Mouse (Mus musculus) forelimb bud, embryonic 11.5 days (tissue): ENCODE data around the gene Car5b.
A peak's percentile ranks its signal among the peaks of the same experiment; 100 is the strongest.

Source experiments
- DNase-seq: peaks from one replicate; pipeline ENCODE4 v3.0.0-alpha.2; 2012; ENCODE audit warnings: low read depth, low spot score

Gene Car5b

DNA sequence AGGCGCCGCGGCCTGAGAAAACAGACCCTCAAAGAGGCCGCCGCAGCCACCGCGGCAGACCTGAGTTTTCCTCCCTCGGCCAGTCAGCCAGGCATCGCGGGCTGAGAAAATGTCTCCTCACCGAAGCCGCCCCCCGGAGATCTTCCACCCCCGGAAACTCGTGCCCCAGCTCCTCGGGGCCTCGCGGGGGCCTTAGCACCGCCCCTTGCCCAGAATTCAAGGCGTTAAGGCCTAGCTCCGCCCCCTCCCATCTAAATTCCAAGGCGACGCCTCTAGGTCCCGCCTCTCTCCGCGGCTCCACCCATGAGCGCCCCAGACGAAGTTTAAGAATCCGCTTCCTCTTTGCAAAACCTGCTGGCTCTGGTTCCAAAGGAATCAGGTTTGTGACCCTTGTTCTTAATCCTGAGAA, 69.3 kb downstream of the Car5b start, which contains the start of gene Zrsr2:
Gene Zrsr2, minus strand, starts transcription at position 195 of the 409 bp plus-strand sequence.
- DNase-seq: peak; percentile 87

DNA sequence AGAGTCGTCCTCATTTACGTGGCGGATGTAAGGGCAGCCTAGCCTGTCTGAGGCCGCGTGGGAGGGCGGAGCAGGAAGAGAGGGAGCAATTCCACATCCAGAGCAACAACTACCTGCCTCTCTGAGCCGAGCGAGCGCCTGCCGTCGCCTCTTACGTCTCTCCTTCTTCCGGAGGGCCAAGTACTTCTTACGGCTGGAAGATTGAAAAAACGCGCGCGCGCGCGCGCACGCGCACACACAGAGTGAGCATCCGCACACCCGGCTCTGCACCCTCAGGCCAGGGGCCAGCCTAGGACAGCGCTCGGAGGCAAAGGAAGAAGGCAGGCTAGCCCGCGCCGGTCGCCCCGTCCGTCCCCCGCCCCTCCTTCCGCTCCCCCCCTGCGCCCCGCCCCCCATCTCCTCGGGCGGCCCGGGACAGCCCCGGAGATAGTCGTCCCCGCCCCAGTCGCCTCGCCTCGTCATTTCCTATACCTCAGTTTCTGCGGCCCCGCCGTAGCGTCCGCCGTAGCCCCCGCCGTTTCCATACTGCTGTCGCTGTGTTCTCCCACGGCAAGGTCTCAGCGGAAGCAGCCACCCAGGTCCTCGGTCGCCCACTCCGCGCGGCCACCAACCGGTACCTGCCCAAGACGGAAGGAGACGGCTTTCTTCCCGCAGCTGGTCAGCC, 69.9 kb downstream of the Car5b start:
- peak; percentile 57 for DNase-seq

DNA sequence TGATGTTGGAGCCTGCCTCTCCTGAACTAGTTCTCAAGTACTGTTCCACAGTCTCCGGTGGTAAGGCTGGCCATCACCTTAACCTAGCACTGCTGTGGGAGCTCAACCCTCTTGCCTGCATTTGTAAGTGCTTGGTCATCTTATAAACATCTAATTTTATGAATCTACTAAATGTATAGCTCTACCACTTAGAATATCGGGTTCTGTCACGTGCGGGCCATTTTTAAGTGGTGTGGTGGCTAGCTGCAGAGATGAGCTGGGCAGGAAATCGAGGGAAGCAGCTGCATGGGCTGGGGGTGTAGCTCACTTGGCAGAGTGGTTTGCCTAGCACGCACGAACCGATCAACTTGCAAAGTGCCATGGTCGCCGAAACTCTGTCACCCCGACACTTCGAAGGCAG, 70.4 kb downstream of the Car5b start:
- DNase-seq: no peak

DNA sequence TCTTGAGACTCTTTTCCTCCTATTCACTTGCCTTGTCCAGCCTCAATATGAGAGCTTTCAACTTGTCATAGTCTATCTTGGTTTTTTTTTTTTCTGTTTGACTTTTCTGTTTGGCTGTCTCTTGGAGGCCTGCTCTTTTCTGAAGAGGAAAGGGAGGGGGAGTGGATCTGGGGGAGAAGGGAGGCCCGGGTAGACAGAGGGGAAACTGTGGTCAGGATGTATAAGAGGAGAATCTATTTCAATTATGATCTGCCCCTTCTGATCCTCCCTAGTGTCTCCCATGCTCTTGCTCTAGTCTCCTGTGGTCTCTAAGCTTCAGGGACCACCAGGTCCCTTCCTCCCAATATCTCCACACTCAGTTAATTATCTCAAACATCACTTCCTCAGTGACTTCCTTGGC, 76.2 kb downstream of the Car5b start:
- no peak for DNase-seq

DNA sequence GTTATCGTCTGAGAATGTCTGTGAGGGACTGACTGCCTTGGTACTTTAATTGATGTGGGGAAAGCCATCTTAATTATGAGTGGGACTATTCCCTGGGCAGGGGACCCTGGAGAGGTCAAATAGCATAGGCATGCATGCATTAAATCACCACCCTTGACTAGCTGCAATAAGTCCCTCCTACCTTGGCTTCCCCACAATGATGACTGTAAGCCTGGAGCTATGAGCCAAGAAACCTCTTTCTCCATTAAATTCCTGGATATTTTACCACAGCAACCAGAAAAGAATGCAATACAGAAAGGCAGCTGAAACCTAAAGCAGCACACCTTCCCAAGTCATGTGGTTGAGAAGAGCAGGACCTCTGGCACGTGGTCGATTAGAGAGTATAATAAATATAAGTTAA, 83.4 kb downstream of the Car5b start:
- no peak for DNase-seq

DNA sequence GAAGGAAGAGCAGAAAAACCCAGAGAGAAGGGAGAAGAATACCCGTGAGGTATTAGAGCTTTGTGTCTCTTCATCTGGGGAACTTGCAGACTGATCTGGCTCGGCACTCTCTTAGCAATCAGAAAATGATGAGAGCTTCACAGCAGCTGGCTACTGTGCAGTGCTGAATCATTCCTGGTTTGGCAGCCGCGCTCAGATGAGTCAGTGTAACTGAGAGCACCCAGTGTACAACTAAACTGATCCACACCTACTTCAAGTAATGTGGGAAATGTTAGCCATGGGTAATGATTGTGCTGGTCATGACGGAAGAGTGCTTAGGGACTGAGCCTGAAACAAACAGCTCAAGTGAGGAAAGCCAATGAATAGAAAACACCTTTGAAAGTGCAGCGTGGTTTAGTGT, 89.2 kb downstream of the Car5b start:
- no peak for DNase-seq

DNA sequence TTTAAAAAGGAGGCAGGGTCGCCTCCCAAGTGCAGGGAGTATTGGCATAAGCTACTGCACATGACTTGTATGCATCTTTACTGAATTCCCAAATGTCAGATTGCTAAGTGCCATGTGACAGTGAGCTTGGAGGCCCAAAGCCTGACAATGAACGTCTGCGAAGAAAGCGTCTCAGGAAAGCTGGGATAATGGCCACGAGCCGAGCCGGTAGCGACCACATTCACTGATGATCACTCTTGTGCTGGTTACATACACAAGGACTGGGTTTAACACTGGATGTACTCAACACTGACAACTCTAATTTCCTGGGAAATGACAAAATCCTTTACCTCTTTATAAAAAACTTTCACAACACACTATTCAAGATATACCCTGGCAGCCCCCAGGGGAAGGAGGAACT, 93.1 kb downstream of the Car5b start:
- DNase-seq: no peak

DNA sequence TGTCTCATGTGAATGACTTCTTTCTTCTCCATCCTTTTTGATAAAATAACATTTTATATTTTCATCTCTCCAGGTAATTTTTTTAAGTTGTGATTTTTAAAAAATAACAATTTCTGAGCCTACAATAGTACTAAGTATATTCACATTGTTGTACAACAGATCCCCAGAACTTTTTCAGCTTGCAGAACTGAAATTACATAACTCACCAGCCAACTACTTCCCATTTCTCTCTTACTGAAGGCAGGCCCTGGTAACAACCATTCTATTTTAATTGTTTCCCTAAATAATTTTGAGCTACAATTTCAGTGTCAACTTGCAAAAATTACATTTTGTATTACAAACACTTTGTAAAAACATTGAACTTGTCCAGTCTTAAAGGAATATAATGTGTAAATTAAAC, 98.2 kb downstream of the Car5b start:
- DNase-seq: no peak
